Mouse (Mus musculus) frontal cortex, postnatal 10 days (tissue): ENCODE measurements around the gene Por.

ENCODE experiments used
- DNase-seq, 2 experiments: peaks; one replicate each; pipeline ENCODE4 v3.0.0; 2022; ENCODE audit warnings: low spot score in 2 of 2, mixed read lengths in 1 of 2

Por gene

GRCm38 (mm10) chr5:135701601-135702000 is 31.8 kb downstream of the Por start:
- DNase-seq: no peak

- DNase-seq: no peak
Observed at GRCm38 (mm10) chr5:135702190-135702589, 32.4 kb downstream of the Por start.

- no peak for DNase-seq
Observed at GRCm38 (mm10) chr5:135702682-135703192, 32.9 kb downstream of the Por start.

GRCm38 (mm10) chr5:135703431-135703830 is 33.6 kb downstream of the Por start:
- DNase-seq: no peak

- DNase-seq: no peak
Observed at GRCm38 (mm10) chr5:135705383-135705782, 35.5 kb downstream of the Por start.

GRCm38 (mm10) chr5:135707039-135707438 is 37.2 kb downstream of the Por start:
- DNase-seq: no peak

GRCm38 (mm10) chr5:135707855-135708254 is 38.0 kb downstream of the Por start:
- no peak for DNase-seq

- no peak for DNase-seq
Observed at GRCm38 (mm10) chr5:135709716-135710115, 39.9 kb downstream of the Por start.

- no peak for DNase-seq
Observed at GRCm38 (mm10) chr5:135710599-135711214, 40.9 kb downstream of the Por start.

- no peak for DNase-seq
Observed at GRCm38 (mm10) chr5:135711582-135712355, 41.9 kb downstream of the Por start.

GRCm38 (mm10) chr5:135712803-135713202 is 43.0 kb downstream of the Por start:
- no peak for DNase-seq

- DNase-seq: peak in 1 of 2 experiments; percentile 48
Observed at GRCm38 (mm10) chr5:135713441-135714218, 43.8 kb downstream of the Por start.

GRCm38 (mm10) chr5:135715624-135716023 is 45.8 kb downstream of the Por start:
- no peak for DNase-seq

GRCm38 (mm10) chr5:135719586-135720120 is 49.8 kb downstream of the Por start:
- no peak for DNase-seq

GRCm38 (mm10) chr5:135720121-135720520 is 50.3 kb downstream of the Por start:
- no peak for DNase-seq

GRCm38 (mm10) chr5:135721076-135721475 is 51.2 kb downstream of the Por start:
- no peak for DNase-seq

- DNase-seq: no peak
Observed at GRCm38 (mm10) chr5:135722121-135722520, 52.3 kb downstream of the Por start.

- no peak for DNase-seq
Observed at GRCm38 (mm10) chr5:135723165-135723751, 53.4 kb downstream of the Por start.

- no peak for DNase-seq
Observed at GRCm38 (mm10) chr5:135724536-135725322, 54.9 kb downstream of the Por start.

- peak; percentile 35 to 61 for DNase-seq
Observed at GRCm38 (mm10) chr5:135725391-135725841, 55.6 kb downstream of the Por start.

- DNase-seq: no peak
Observed at GRCm38 (mm10) chr5:135725991-135726390, 56.2 kb downstream of the Por start.
